In genomic region chr1:81076831-81077664, GRCm38 (mm10) we compare ENCODE assay signal across 10 mouse cellular contexts. TPM values are rescaled to one million over a fixed set of nuclear protein-coding genes. Genes with fewer than 3 reads are reported as not detected.
A peak's percentile ranks its signal among the peaks of the same experiment; 100 is the strongest.
DNase-seq lines count a peak whose midpoint lies in the region; ATAC-seq and TF ChIP-seq lines count a peak whose summit lies in the region.
"Had no signal": no experiment of that assay in that cellular context is flagged by ENCODE, and none has a peak within 500 bp of the region (broad histone marks: within the 10 kb centered on the region; RNA-seq: fewer than 3 reads in every experiment).

Gene Nyap2 (plus strand): TSS chr1:81076950.

- peak; percentile 54 for DNase-seq in intestine, embryonic 14.5 days (ENCODE audit: low spot score)
- peak; percentile 45 for DNase-seq in embryo, embryonic 9.5 days (ENCODE audit: extremely low spot score)
- peak; percentile 81 for DNase-seq in hindbrain, postnatal 0 days (ENCODE audit: low spot score)
- no peak for DNase-seq in urinary bladder, postnatal 4 days (ENCODE audit: low spot score in 2 of 2)

- WGBS in intestine, embryonic 14.5 days: 34% methylated on average over 16 of the region's 16 CpGs
- 36% methylated on average over 16 of the region's 16 CpGs for WGBS in intestine, embryonic 16.5 days
- 13% methylated on average over 16 of the region's 16 CpGs for WGBS in hindbrain, postnatal 0 days
- 15% methylated on average over 16 of the region's 16 CpGs for WGBS in midbrain, embryonic 13.5 days

- no peak for ATAC-seq in intestine, embryonic 14.5 days (replicated peaks; ENCODE audit: low FRiP score, low TSS enrichment, low read depth)
- no peak for ATAC-seq in intestine, embryonic 16.5 days
- peak; percentile 92 for ATAC-seq in hindbrain, postnatal 0 days
- peak; percentile 91 for ATAC-seq in midbrain, embryonic 13.5 days
- ATAC-seq in activated CD4-positive, CD25-positive, alpha-beta regulatory T cell, adult 4 months: no peak
- no peak for ATAC-seq in granulocyte monocyte progenitor cell, adult 5-6 weeks (replicated peaks; ENCODE audit: poor library complexity, severe bottlenecking)

- H3K36me3 ChIP-seq in intestine, embryonic 14.5 days (ENCODE audit: control insufficient read depth, insufficient read depth, low read length): no peaks in the 10 kb centered on the region
- no peaks in the 10 kb centered on the region for H3K36me3 ChIP-seq in intestine, embryonic 16.5 days (ENCODE audit: control insufficient read depth, insufficient read depth, low read length)
- H3K36me3 ChIP-seq in hindbrain, postnatal 0 days (ENCODE audit: insufficient read depth, low read length): no peaks in the 10 kb centered on the region
- H3K36me3 ChIP-seq in midbrain, embryonic 13.5 days: no peaks in the 10 kb centered on the region
- H3K36me3 ChIP-seq: embryonic facial prominence, embryonic 15.5 days had no signal

- no peak within 1 kb of the TSS for H3K4me3 ChIP-seq in intestine, embryonic 14.5 days (ENCODE audit: low read depth, low read length)
- H3K4me3 ChIP-seq in intestine, embryonic 16.5 days (ENCODE audit: low read length): no peak within 1 kb of the TSS
- peak within 1 kb of the TSS; percentile 52 for H3K4me3 ChIP-seq in hindbrain, postnatal 0 days (ENCODE audit: low read length)
- H3K4me3 ChIP-seq in midbrain, embryonic 13.5 days (replicated peaks): peak within 1 kb of the TSS; percentile 38
- H3K4me3 ChIP-seq: embryonic facial prominence, embryonic 15.5 days had no signal

- TF ChIP-seq CTCF in hindbrain, postnatal 0 days (IDR thresholded peaks at IDR 0.05; ENCODE audit: low read depth): no peak

- no peak within 1 kb of the TSS for H3K27ac ChIP-seq in intestine, embryonic 14.5 days (ENCODE audit: low read depth)
- no peak within 1 kb of the TSS for H3K27ac ChIP-seq in intestine, embryonic 16.5 days (ENCODE audit: low read length)
- peak within 1 kb of the TSS; percentile 94 for H3K27ac ChIP-seq in hindbrain, postnatal 0 days
- H3K27ac ChIP-seq in midbrain, embryonic 13.5 days: peak within 1 kb of the TSS; percentile 96
- H3K27ac ChIP-seq: embryonic facial prominence, embryonic 15.5 days had no signal

- H3K9me3 ChIP-seq in intestine, embryonic 14.5 days (ENCODE audit: control insufficient read depth, low read length): no peaks in the 10 kb centered on the region
- H3K9me3 ChIP-seq in intestine, embryonic 16.5 days (ENCODE audit: control insufficient read depth, low read length): no peaks in the 10 kb centered on the region
- no peaks in the 10 kb centered on the region for H3K9me3 ChIP-seq in hindbrain, postnatal 0 days (ENCODE audit: low read length)
- no peaks in the 10 kb centered on the region for H3K9me3 ChIP-seq in midbrain, embryonic 13.5 days
- H3K9me3 ChIP-seq: embryonic facial prominence, embryonic 15.5 days had no signal

- H3K27me3 ChIP-seq in intestine, embryonic 14.5 days (replicated peaks; ENCODE audit: control insufficient read depth, insufficient read depth, low read length): no peaks in the 10 kb centered on the region
- H3K27me3 ChIP-seq in intestine, embryonic 16.5 days (replicated peaks; ENCODE audit: control insufficient read depth, insufficient read depth, low read length): no peaks in the 10 kb centered on the region
- no peaks in the 10 kb centered on the region for H3K27me3 ChIP-seq in hindbrain, postnatal 0 days (ENCODE audit: insufficient read depth, low read length)
- no peaks in the 10 kb centered on the region for H3K27me3 ChIP-seq in midbrain, embryonic 13.5 days
- H3K27me3 ChIP-seq: embryonic facial prominence, embryonic 15.5 days had no signal

- H3K4me2 ChIP-seq in intestine, embryonic 14.5 days (ENCODE audit: low read length): no peak within 1 kb of the TSS
- H3K4me2 ChIP-seq in intestine, embryonic 16.5 days (ENCODE audit: low read depth, low read length): no peak within 1 kb of the TSS
- H3K4me2 ChIP-seq in hindbrain, postnatal 0 days (ENCODE audit: low read depth, low read length): peak within 1 kb of the TSS; percentile 58
- peak within 1 kb of the TSS; percentile 54 for H3K4me2 ChIP-seq in midbrain, embryonic 13.5 days (replicated peaks)
- H3K4me2 ChIP-seq: embryonic facial prominence, embryonic 15.5 days had no signal

- no peak within 1 kb of the TSS for H3K9ac ChIP-seq in intestine, embryonic 14.5 days (ENCODE audit: low read length)
- H3K9ac ChIP-seq in intestine, embryonic 16.5 days (ENCODE audit: low read depth, low read length): no peak within 1 kb of the TSS
- peak within 1 kb of the TSS; percentile 68 for H3K9ac ChIP-seq in hindbrain, postnatal 0 days (replicated peaks; ENCODE audit: low read length)
- peak within 1 kb of the TSS; percentile 63 for H3K9ac ChIP-seq in midbrain, embryonic 13.5 days (replicated peaks)
- H3K9ac ChIP-seq: embryonic facial prominence, embryonic 15.5 days had no signal

- H3K4me1 ChIP-seq in intestine, embryonic 14.5 days (replicated peaks; ENCODE audit: control insufficient read depth, insufficient read depth, low read length): no peaks in the 10 kb centered on the region
- H3K4me1 ChIP-seq in intestine, embryonic 16.5 days (ENCODE audit: control insufficient read depth, insufficient read depth, low read length): no peaks in the 10 kb centered on the region
- no peaks in the 10 kb centered on the region for H3K4me1 ChIP-seq in hindbrain, postnatal 0 days (ENCODE audit: insufficient read depth, low read length)
- peaks cover 16% of the 10 kb centered on the region for H3K4me1 ChIP-seq in midbrain, embryonic 13.5 days (replicated peaks)
- H3K4me1 ChIP-seq: embryonic facial prominence, embryonic 15.5 days had no signal

RNA-seq across cellular contexts. Expression of gene Nyap2, which starts in this region (rescaled TPM):
- polyA plus RNA-seq in intestine, embryonic 14.5 days (2014; fragmentation: Nextera tagmentation; extraction: Ambion mirVana): 0.41 and 0.54 TPM in 2 replicates
- 0.21 and 0.40 TPM in 2 replicates for polyA plus RNA-seq in intestine, embryonic 16.5 days (2015; fragmentation: Nextera tagmentation; extraction: Ambion mirVana)
- total RNA-seq in hindbrain, postnatal 0 days (2014; rRNA removed): 37.6 and 39.3 TPM in 2 replicates
- polyA plus RNA-seq in hindbrain, postnatal 0 days (2015; fragmentation: Nextera tagmentation; extraction: Ambion mirVana): 12.1 and 12.5 TPM in 2 replicates
- polyA plus RNA-seq in midbrain, embryonic 13.5 days (2015; fragmentation: Nextera tagmentation; extraction: Ambion mirVana): 6.8 and 7.1 TPM in 2 replicates
- not detected for polyA plus RNA-seq in activated CD4-positive, CD25-positive, alpha-beta regulatory T cell, adult 4 months (2017; shearing (Covaris generic))
- not detected in 2 replicates for total RNA-seq in granulocyte monocyte progenitor cell, adult 5-6 weeks (2014; fragmentation: Nextera tagmentation)
- not detected in 2 replicates for total RNA-seq in granulocyte monocyte progenitor cell, adult 5-6 weeks (2017)
- polyA plus RNA-seq: liver, embryonic 16.5 days had no signal

Comparison
In these comparisons a context has a peak if more than half of its experiments do, and no peak if none do; other contexts are left out.
1. RNA of gene Nyap2 (total RNA-seq): 37.6 to 39.3 TPM in hindbrain, postnatal 0 days; not detected in granulocyte monocyte progenitor cell, adult 5-6 weeks; every median in the first group is over 10 times any median in the second.
2. Peak in DNase-seq in intestine, embryonic 14.5 days; RNA of the gene not detected or under 1 TPM.
3. ATAC-seq: peak in hindbrain, postnatal 0 days (single experiment) and midbrain, embryonic 13.5 days (single experiment); none in intestine, embryonic 14.5 days (single experiment), intestine, embryonic 16.5 days (single experiment), activated CD4-positive, CD25-positive, alpha-beta regulatory T cell, adult 4 months (single experiment) and granulocyte monocyte progenitor cell, adult 5-6 weeks (single experiment).
4. DNase-seq: peak in embryo, embryonic 9.5 days (single experiment) and hindbrain, postnatal 0 days (single experiment); none in urinary bladder, postnatal 4 days (0 of 2).
5. H3K27ac ChIP-seq: peak in hindbrain, postnatal 0 days (single experiment) and midbrain, embryonic 13.5 days (single experiment); none in intestine, embryonic 14.5 days (single experiment) and intestine, embryonic 16.5 days (single experiment).
6. H3K4me2 ChIP-seq: peak in hindbrain, postnatal 0 days (single experiment) and midbrain, embryonic 13.5 days (single experiment); none in intestine, embryonic 14.5 days (single experiment) and intestine, embryonic 16.5 days (single experiment).
7. H3K4me3 ChIP-seq: peak in hindbrain, postnatal 0 days (single experiment) and midbrain, embryonic 13.5 days (single experiment); none in intestine, embryonic 14.5 days (single experiment) and intestine, embryonic 16.5 days (single experiment).
8. H3K9ac ChIP-seq: peak in hindbrain, postnatal 0 days (single experiment) and midbrain, embryonic 13.5 days (single experiment); none in intestine, embryonic 14.5 days (single experiment) and intestine, embryonic 16.5 days (single experiment).